Mouse (Mus musculus): Measurements from ENCODE around the gene Lelp1.

The Lelp1 gene

GRCm38 (mm10) chr3:92142644-92143043 lies at the start of gene Lelp1:
Lelp1 (minus strand) TSS chr3:92142744.
- DNase-seq (ENCODE audit: low spot score) = no peak

DNA sequence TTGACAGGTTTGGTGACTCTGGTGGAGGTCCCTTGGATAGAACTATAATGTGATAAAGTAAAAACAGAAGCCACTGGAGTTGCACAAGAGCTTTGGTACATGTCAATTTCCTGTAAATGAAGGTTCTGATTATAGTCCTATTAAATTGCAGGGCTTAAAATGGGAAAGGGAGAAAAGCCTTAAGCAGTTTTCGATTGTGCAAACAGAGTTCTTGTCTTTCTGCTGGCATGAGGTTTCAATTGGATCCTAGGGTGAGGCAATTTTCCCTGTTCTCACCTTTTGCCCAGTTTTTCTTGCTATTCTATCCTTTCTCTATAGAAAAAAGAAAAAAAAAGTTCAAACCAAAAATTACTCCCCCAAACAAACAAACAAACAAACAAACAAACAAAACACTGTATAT lies 34.3 kb upstream of the Lelp1 start:
- DNase-seq (ENCODE audit: low spot score) = no peak

DNA sequence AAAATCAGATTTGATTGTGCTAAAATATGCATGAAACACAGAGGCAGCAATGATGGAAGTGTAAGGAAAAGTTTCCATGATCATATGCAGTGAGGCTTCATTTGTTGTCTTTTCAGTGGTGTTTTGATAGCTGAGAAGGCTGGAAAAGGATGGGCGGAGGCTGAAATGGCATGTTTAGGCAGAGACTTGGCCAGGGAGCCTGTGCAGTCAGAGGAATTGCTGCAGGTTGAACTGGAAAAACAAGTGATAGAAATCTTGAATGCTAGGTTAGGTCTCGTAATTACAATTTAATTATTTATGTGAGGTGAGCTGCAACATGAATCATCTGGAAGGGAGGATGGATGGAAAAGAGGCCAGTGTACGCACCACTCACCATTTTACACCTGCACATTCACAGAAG lies 27.3 kb upstream of the Lelp1 start:
- no peak for DNase-seq (ENCODE audit: low spot score)

GRCm38 (mm10) chr3:92153322-92153721 lies 10.8 kb upstream of the Lelp1 start:
- DNase-seq (ENCODE audit: low spot score) = peak; percentile 11

- peak; percentile 45 for DNase-seq (ENCODE audit: low spot score)
Observed at GRCm38 (mm10) chr3:92150631-92151277, 8.2 kb upstream of the Lelp1 start.

GRCm38 (mm10) chr3:92147913-92148312 lies 5.4 kb upstream of the Lelp1 start:
- no peak for DNase-seq (ENCODE audit: low spot score)

GRCm38 (mm10) chr3:92147420-92147819 lies 4.9 kb upstream of the Lelp1 start:
- DNase-seq (ENCODE audit: low spot score) = no peak

- no peak for DNase-seq (ENCODE audit: low spot score)
Observed at GRCm38 (mm10) chr3:92123847-92124246, 18.7 kb downstream of the Lelp1 start, which contains the start of gene Prr9. Prr9 (minus strand) TSS chr3:92123947.

GRCm38 (mm10) chr3:92120902-92121301 lies 21.6 kb downstream of the Lelp1 start:
- no peak for DNase-seq (ENCODE audit: low spot score)

GRCm38 (mm10) chr3:92117930-92118329 lies 24.6 kb downstream of the Lelp1 start:
- DNase-seq (ENCODE audit: low spot score) = no peak

- no peak for DNase-seq (ENCODE audit: low spot score)
Observed at GRCm38 (mm10) chr3:92111526-92111925, 31.0 kb downstream of the Lelp1 start.

DNA sequence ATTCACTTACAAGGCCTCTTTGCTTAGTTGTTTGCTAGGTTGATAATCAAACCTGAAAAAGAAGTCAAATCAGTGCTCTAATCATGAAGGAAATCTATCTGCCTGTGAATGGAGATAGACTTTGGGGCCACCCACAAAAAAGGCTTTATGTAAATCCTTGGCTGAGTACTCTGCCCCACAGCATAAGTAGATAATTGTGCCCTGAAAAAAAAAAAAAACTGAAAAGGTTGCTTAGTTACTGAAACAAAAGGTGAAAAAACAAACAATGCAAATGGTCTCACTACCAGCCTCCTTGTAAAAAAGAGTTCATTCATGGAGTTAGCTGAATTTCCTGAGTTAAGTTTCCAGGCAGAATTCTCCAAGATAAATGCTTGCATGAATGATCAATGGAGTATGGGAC lies 31.8 kb downstream of the Lelp1 start:
- no peak for DNase-seq (ENCODE audit: low spot score)

GRCm38 (mm10) chr3:92106582-92106981 lies 36.0 kb downstream of the Lelp1 start:
- no peak for DNase-seq (ENCODE audit: low spot score)
